Mouse (Mus musculus) testis, adult 2 months (tissue): Measurements from ENCODE around the gene Sox5.

ENCODE experiments used
- CTCF ChIP-seq: fragments of 200-500 bp; IDR thresholded peaks from 2 replicates; pipeline ENCODE4 v1.5.1; 2012; ENCODE audit warnings: low read depth, mild to moderate bottlenecking, inconsistent platforms, low read length, moderate library complexity; ENCODE audit not compliant: control insufficient read depth, insufficient read depth, insufficient replicate concordance
- POLR2A ChIP-seq: fragments of 200-500 bp; IDR thresholded peaks from 2 replicates; pipeline ENCODE4 v1.6.1; 2012; ENCODE audit warnings: low read depth, mild to moderate bottlenecking, inconsistent platforms, low read length, moderate library complexity; ENCODE audit not compliant: control insufficient read depth

GRCm38 (mm10) chr6:143915686-143916085, 866.1 kb downstream of the Sox5 start:
- TF ChIP-seq POLR2A (no peak), CTCF (no peak)
